Mouse (Mus musculus) C2C12 (cell line): Measurements from ENCODE around the gene Cfap221.

Source experiments
- CTCF ChIP-seq: IDR thresholded peaks from one replicate; pipeline ENCODE4 v1.5.1; 2011; ENCODE audit not compliant: control insufficient read depth, insufficient read depth, insufficient read length
- MAX ChIP-seq: IDR thresholded peaks from one replicate; pipeline ENCODE4 v1.6.1; 2011; ENCODE audit warnings: mild to moderate bottlenecking, control low read depth
- MYOG ChIP-seq: IDR thresholded peaks from one replicate; pipeline ENCODE4 v1.6.1; 2011; ENCODE audit not compliant: control insufficient read depth, insufficient read length; ENCODE audit errors: extremely low read depth

DNA sequence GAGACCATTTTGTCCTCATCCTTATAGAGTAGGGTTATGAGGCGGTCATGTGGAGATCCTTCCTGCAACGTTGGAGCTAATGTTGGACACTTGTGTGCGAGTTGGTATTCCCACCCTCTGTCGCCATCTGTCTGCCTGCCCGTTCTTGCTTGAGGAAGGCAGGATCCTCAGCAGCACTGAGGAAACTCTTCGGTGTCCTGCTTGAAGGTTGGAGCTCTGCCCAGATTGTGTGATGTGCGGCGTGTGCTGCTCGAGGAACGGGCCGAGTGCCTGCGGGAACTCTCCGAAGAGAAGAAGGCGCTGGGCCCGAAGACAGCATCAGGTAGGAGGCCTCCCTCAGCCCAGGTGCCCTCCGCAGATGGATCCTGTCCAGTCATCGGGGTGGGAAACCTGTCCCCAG is 24.9 kb upstream of the Cfap221 start:
- TF ChIP-seq CTCF, result no peak
- no peak for TF ChIP-seq MAX
- no peak for TF ChIP-seq MYOG
